Mouse (Mus musculus): ENCODE data around the gene Dgkg.
A peak's percentile ranks its signal among the peaks of the same experiment; 100 is the strongest.

Gene Dgkg

DNA sequence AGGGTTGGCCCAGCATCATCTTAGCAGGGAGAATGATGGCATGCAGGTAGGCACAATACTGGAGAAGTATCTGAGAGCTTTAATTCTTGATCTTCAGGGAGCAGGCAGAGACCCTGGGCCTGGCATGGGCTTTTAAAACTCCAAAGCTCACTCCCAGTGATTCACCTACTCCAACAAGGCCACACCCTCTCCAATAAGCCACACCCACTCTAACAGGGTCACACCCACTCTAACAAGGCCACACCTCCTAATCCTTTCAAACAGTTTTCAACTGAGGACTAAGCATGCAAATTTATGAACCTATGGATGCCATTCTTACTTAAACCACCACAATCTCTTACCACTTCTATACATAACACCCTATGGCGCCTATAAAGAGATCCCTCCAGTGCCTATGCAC is 11.8 kb downstream of the Dgkg start:
- ATAC-seq (ENCODE audit: low TSS enrichment), result no peak; the same call in 1 of the 2 replicates

DNA sequence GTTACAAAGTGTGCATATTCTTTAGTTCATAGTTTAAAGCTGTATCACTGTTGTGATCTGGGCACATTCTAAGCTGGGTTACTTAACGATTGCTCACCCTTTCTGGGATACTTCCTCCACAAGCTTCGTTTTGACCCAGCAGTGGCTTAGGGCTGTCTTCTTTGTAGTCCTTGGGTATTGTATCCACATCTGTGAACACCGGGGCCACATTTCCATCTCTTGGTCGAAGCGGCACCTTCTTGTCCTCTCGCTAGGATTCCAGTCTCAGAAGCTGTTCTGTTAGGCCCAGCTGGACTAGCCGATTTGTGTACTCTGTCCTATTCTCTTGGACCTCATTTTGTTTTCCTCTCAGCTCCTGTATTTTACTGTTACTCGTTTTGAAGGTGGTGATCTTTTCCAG is 13.6 kb downstream of the Dgkg start:
- no peak for ATAC-seq (ENCODE audit: low TSS enrichment)

DNA sequence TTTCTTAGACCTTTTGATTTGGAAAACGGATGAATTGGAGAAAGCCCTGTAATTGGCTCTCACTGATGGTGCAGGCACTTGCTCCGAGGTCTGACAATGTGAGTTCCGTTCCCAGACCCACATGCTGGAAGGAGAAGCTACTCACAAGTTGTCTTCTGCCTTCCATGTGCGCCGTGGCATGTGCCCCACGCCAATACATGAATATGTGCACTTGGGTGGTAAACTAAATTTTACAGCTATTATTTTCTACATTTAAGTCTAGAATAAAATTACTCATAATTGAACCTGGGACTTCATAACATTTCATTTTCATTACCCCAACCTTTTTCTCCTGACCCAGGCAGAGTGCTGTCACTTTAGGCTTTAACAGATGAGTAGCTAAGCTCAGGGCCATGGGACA is 14.1 kb downstream of the Dgkg start:
- no peak for ATAC-seq (ENCODE audit: low TSS enrichment)

DNA sequence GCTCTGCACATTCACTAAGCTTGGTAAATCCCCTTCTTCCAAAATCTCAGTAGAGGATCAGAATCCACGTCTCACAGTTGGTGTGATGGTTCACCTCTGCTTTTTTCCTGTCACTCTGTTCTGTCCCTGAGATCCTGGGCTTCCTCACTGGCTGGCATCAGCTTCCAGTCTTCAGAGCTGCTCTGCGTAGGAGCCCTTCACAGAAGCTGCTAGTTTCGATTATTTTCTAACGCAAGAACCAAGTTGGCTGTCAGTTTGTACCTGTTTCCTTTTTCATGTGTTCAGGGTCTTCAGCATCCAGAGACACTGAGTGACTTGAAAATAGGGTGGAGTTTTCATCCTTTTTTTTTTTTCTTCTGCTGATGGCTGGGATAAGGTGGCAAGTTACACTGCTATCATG is 15.0 kb downstream of the Dgkg start:
- ATAC-seq (ENCODE audit: low TSS enrichment), result no peak

DNA sequence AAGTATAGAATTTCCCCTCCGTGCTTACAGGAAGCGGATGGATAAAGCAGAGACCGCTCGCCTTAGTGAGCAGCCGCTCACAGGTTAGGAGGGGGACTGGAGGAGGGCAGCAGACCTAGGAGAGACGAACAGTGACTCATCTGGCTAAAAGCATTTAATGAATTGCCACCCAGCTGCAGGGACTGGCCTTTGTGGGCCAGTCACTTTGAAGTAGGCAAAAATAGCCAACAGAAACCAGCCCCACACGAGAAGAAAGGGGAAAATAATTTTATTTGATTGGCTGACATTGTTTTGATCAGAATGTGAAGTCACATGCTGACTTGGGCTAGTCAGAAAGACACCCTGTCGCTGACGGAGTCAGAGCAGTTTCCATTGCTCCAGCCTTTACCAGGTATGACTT is 15.4 kb downstream of the Dgkg start:
- ATAC-seq (ENCODE audit: low TSS enrichment), result no peak

DNA sequence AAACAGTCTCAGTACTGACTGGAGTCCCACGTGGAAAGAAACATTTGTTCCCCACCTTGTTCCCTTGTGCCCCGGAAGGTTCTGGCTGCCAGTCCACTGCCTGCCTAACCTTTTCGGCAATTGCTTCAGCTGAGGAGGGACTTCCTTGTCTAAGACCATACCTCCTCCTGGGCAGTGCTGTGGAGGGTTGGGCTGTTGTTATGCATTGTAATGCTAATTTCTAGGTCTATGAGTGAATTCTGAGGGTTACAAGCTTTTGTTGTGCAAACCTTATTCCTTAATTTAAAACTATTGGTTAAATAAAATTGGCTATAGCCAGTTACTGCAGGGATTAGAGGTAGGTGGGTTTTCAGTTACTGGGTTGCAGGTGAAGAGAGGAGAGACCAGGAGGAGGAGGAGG is 19.7 kb downstream of the Dgkg start:
- ATAC-seq (ENCODE audit: low TSS enrichment), result no peak

DNA sequence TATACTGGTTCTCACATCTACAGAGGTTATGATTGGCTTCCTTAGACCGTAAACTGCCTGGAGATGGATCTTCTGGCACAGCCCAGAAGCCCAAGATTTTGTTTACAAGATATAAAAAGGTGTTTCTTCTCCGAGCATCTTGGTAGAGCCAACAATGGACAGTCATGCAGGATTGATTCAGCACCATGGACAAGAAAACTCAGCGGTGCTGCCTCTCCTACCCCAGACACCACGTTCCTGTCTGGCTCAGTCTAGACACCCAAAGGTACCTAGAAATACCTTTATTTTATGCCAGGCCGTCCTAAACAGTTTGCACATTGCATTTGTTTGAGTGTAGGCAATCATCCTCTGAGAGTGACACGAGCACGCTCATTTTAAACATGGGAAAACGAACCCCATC is 21.3 kb downstream of the Dgkg start:
- ATAC-seq (ENCODE audit: low TSS enrichment), result no peak

DNA sequence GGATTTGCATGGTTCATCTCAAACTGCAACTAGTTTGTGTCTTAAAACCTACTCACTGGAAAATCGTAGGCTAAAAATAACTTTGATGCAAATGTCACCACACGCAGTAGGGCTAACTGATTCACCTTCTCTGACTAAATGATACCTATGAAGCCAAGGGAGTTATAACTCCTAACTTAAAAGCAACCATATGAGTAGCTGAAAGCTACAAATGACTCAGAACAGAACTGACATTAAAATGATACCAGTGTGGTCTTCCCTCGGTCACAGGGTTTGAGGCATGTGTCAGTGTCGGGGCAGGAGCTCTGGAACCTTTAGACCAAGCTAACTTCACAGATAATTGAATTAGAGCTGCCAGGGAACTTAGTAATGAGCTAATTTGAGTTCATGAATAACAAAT is 24.0 kb downstream of the Dgkg start:
- ATAC-seq (ENCODE audit: low TSS enrichment), result no peak

DNA sequence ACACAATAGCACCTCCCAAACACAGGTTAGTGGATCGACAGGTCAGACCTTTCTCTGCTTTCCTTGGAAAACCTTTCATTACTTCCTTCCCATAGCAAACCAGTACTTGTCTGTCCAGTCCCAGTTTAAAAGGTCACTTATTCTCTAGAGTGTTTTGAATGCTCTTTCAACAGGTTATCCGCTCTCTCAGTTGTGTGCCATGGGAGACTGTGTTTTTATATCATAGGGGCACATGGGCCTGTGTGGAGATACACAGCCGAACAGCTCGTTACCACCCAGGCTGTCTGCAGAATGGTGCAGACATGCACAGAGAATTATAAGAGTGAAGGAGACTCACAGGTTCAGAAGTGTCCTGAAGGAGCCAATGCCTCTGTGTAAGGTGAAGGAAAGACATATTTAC is 26.7 kb downstream of the Dgkg start:
- ATAC-seq (ENCODE audit: low TSS enrichment), result no peak

DNA sequence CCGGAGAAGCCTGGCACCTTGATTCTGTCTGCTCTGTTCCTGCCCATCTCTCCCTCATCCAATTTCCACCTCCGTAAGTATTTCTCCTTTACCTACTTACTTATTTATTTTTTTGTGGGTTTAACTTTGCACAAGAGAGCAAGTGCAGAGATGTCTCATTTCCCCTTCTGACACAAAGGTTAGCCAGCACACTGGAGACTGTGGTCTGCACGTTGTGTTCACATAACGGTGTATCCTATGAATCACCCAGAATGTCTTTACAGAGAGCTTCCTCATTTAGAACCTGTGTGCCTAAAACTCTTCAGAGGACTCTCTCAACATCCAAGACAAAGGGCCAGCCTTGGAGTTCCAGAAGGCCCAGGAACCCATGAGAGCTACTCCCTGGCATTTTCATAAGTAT is 27.1 kb downstream of the Dgkg start:
- no peak for ATAC-seq (ENCODE audit: low TSS enrichment)

DNA sequence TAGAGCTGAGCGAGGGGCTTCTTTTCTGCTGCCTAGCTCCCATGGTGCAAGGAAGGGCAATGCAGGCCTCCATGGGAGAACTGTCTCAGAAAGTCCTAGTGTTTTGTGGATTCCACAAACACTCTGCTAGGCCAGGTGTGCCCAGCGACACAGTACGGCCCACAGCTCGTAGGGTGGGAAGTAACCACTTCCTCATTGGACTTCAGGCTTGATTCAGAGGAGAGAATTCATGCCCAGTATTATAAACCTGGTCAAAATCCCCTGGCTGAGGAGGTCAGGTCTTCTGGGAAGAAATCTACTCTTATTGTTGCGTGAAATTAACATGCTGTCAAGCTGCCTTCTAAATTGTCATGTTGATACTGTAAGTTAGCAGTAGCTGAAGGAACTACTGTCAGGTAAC is 31.0 kb downstream of the Dgkg start:
- ATAC-seq (ENCODE audit: low TSS enrichment), result no peak

DNA sequence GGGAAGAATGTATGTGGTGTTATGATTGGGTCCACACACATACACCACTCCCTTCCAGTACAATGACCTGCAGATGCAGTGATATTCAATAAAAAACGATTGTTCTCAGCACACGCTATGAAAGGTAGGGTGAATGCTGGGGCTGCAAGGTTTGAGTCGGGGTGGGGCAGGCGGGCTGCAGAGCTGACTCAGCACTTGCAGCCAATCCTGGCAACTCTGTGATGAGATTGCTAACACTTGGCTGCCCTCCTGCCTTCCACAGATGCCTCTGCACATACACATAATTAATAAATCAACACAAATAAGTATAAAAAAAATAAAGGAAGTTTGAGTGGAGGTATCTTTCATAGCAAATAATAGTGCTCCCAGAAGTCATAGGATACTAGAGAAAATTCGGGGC is 31.6 kb downstream of the Dgkg start:
- no peak for ATAC-seq (ENCODE audit: low TSS enrichment)

DNA sequence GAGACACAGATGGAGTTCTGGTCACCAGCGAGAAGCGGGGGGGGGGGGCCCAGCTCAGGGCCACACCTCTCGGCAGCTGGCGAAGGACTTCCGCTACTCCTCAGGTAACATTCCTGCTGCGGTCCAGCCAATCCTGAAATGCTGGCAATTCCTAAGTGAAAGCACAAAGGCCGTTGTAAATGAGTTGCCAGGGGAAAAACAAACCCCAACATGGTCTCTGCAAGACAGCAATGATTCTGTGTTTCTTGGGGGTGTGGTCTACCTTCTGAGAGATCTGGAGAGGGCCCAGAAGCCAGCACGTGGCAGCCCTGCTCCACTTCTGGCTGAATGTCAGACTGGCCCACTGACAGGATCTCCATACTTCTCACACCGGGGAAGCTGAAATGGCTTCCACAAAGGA is 34.7 kb downstream of the Dgkg start:
- no peak for ATAC-seq (ENCODE audit: low TSS enrichment)

DNA sequence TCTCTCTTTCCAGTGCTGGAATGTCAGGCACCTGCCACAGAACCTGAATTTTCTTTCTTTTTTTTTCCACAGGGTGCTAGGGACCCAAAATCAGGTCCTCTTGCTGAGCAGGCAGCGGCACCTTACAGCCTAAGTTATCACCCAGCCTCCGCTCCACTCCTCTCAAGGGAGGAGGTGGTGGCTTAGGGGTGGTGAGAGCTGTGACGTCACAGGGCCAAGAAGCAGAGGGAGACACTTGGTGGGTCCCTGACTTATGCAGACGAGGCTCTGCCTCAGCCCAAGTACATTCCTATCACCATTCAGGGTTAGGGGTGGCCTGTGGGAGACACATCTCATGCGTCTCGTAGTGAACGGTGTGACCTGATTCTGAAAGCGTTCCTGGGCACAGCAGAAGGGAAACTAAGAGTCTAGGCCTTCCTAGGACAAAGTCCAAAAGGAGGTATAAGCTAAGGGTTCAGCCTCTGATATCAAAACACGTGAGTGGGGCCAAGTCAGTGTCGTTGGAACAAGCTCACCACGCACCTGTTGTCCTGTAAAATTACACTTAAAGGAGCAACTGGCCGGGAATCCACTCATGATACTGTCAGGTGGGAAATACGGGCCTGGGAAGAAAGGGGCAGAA is 35.6 kb downstream of the Dgkg start:
- ATAC-seq (ENCODE audit: low TSS enrichment), result no peak

DNA sequence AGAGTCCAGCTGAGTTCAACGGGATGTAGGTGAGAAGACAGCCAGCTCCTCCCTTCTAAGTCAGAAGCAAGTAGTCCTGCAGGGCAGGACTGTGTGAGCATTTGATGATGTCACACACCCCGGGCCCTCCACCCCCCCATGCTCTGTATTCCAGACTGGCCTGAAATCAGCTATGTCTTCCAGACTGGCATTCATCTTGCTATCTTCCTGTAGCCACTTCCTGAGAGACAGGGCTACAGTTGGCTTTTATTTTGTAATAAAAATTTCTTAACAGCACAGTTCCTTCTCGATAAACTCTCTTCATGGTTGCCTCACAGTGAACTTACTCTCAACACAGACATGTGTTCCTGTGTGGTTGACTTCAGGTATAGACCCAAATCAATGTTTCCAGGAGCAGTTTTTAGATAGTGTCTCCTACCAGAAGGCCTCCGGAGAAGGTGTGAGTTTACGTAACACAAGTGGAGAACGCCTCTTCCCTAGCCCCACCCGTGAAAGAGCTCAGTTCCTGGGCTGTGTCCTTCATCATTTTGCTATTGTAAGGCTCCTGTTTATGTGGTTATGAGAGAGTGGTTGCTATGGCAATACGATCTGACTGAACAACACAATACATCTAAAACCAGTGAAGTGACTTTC is 38.5 kb downstream of the Dgkg start:
- peak; percentile 85 for ATAC-seq (ENCODE audit: low TSS enrichment)

DNA sequence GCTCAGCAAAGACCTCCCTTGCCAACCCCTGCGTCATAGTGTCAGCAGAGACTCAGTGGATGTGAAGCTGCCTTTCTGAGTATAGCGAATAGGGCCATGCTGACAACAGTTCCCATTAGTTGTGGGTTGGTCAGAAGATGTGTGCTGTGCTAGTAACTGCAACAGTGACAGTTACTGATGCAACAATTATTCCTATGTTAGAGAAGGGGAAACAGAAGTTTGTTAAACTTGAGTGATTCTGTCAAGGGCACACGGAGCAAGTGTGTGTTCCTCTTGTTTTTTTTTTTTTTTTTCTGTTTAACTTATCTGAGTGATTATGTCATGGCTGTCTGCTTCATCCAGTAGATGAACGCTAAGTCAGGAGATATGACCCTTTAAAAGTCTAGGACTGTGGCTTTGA is 41.2 kb downstream of the Dgkg start:
- ATAC-seq (ENCODE audit: low TSS enrichment), result no peak

DNA sequence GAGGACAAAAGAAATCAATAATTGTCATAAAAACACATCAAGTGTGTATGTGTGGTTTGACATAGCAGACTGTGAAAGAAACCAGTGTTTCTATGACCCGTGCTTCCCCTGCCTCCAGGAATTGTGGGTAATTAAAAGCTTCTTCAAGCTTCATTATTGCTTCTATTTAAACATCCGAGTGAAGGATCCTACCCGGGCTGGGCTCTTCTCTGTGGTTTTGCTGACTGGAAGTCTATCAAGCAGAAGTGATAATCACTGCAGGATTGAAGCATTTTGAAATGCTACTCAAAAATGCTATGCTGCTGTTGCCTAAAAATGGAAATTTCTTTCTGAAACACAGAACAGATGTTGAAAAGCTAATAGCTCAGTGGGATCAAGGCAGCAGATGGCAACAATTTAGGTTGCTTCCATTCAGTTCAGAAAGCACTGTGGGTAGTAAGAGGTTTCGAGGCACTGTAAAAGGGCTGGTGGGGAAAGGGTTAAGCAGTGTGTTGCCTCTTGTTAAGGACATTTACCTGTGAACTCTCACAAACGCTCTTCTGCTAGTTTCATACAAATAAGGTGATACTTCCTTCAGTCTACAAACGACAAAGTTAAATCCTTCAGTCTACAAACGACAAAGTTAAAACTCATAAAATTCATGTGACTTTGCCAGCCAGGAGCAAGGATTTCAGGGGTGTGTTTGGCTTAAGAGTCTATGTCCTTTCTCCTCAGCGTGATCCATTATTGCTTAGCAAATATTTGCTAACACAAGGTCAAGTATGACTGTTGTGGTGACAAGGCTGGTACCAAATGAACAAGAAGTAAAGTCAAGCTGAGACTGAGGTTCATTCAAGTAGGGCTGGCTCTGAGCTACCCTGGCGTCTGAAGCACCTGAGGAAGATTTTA is 43.6 kb downstream of the Dgkg start:
- ATAC-seq (ENCODE audit: low TSS enrichment), result peak; percentile 27; the same call in 1 of the 2 replicates

DNA sequence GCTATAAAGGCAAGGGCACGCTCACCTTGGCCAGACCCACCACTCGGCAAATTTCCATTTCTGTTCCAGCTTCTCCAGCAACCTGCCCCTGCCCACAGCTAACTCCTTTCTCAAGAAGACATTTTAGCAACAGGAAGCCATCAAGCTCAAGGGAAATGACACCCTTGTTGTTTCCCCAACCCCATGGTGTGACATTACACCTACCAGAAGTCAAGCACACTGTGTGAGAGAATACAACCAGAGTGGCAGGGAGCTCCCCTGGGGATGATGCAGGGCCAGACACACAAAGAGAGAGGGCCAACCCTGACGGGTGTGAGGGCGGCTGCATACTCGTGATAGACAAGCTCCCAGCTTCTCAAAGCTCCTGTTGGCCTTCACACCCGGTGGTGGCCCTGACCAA is 49.0 kb downstream of the Dgkg start:
- ATAC-seq (ENCODE audit: low TSS enrichment), result no peak

DNA sequence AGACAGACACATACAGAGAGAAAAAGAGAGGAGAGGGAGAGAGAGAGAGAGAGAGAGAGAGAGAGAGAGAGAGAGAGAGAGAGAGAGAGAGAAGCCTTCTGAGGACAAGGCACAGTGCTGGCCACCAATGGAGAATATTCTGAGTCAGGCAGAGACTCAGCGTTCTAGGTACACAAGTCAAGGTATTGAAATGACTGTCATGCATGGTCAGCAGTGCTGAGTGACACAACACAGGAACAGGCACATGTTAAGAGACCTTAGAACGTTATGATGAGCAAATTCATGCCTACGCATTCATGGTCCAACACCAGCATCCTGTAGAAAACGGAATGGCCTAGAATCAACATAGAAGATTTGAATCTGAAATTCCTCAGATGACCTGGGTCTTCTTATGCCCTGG is 50.0 kb downstream of the Dgkg start:
- no peak for ATAC-seq (ENCODE audit: low TSS enrichment)

DNA sequence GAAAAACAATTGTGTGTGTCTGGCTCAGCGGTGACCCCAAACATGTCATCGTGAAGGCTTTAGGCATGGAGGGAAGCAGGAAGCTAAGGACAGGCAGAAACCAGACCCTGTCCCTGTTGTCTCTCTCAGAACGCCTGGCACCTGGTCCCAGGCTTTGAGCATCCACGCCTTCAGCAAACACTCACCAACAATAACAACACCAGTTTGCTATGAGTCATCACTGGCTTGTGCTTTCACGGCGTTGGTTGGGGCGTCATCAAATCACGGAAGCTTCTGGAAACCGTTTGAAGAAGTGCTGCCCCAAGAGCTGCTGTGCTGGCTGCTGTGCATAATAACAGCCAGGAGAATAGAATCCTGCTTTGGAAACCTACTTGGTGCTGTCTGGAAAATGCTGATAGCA is 54.6 kb downstream of the Dgkg start:
- ATAC-seq (ENCODE audit: low TSS enrichment), result peak; percentile 57

DNA sequence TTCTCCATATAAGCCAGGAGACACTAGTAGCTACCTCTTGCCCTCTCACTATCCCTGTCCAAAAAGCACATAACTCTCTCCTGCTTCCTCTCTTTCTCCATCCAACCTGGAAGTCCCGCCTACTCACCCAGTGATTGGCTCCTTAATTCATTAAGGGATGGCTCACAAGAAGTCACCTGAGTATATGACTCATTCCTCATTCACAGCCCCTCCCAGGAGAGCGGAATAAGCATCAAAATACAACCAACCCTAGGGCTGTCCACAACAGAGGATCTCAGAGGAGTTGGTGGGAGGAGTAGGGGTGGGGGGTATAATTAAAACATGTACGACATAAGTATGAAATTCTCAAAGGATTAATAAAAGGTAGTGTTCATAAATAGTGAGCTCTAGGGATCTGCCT is 55.3 kb downstream of the Dgkg start:
- no peak for ATAC-seq (ENCODE audit: low TSS enrichment)

DNA sequence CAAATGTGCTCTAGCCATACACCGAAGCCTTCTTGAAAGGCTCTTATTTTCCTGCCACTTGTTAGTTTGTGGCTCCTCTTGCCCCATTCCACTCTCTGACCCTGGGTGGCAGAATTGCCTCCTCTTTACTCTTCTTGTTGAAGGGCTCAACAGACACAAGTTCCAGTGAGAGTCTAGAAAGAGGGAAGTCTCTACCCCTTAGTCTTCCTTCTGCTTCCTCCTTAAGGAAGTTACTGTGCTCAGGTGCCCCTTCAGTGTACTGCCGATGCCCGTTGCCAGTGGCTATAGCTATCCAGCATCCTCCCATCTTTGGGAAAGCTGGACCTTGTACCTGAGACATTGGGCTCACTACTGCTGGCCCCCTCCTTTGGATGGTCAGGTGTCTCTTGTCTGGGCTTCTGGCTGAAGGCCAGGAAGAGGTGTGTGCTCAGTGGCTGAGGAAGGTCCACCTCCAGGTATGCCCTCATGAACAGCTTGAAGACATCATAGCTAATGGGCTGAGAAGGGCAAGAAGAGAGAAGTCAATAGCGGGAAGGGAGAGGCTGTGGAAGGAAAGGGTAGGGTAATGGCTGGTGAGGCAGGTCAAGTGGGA is 56.8 kb downstream of the Dgkg start:
- ATAC-seq (ENCODE audit: low TSS enrichment), result no peak

DNA sequence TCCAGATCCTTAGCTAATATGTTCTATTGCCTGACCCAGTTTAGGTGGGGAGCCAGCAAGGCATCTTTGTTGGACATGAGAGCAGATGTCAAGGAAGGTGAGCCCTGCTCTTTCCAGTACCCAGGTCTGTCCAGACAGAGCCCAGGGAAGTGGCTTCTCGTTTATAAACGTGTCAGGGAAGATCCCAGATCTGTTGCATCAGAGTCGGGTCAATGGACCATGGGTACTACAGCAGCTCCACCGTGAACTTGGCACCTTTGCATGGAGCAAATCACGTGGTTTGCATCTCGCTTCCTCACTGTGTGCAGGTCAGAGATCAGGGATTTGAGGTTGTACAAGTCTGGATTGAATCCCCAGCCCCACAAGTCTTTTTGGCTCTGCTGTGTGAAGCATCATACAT is 58.3 kb downstream of the Dgkg start:
- ATAC-seq (ENCODE audit: low TSS enrichment), result no peak

All from frontal cortex, adult (tissue).